Mouse (Mus musculus): Measurements from ENCODE around the gene Azi2. TPM values are rescaled to one million over a fixed set of nuclear protein-coding genes. Genes with fewer than 3 reads are reported as not detected.

The Azi2 gene
- 79.1 and 82.5 TPM in 2 replicates for polyA plus RNA-seq (2014; fragmentation: Nextera tagmentation; extraction: Ambion mirVana)

DNA sequence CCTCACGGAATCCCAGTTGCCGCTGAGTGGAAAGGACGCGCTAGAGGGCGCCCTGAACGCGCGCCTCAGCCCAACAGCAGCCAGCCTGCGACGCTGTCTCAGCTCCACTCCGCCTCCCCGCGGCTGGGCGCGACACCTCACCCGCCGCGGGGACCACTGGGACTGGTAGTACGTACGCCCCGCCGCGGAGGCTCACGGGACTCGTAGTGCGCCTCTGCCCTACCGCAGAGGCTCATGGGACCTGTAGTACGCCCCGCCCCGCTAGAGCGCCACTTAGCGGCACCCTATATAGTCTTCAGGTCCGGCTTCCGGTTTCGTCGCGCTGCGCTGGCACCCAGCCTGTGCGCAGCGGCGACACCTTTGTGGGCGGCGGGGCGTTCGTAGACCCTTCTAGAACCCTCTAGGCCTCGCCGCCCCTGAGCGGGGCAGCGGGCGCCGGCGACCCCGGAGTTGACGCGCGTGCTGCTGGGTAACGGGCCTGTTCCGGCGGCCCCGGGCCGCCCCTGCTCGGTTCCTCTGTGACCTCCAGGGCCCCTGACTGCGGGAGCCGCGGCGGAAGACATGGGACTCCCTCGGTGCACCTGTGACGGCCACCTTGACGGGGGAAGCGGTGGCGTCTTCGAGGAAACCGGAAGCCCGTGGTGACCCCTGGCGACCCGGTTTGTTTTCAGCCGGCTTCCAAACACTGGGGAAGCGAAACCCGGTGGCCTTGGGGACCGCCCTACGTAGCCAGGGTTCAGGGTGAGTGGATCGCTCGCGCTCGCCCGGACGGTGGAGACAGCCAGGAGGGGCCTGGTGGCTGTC is at the start of gene Azi2:
TSS of gene Azi2 (plus strand) at position 282 of the 804 bp plus-strand sequence.
- Histone ChIP-seq H3K4me1 (replicated peaks; ENCODE audit: control insufficient read depth, insufficient read depth, low read length) (no peaks in the 10 kb centered on the region), H3K36me3 (ENCODE audit: control insufficient read depth, insufficient read depth, low read length) (no peaks in the 10 kb centered on the region), H3K4me3 (ENCODE audit: low read depth, low read length) (peak within 1 kb of the TSS; percentile 75), H3K27ac (ENCODE audit: low read depth, low read length) (peak within 1 kb of the TSS; percentile 92), H3K9me3 (ENCODE audit: control insufficient read depth, low read length) (no peaks in the 10 kb centered on the region), H3K9ac (ENCODE audit: low read depth, low read length) (peak within 1 kb of the TSS; percentile 84), H3K4me2 (replicated peaks; ENCODE audit: low read depth, low read length) (peak within 1 kb of the TSS; percentile 59), H3K27me3 (ENCODE audit: control insufficient read depth, insufficient read depth, low read length) (no peaks in the 10 kb centered on the region)
- WGBS = under 1% methylated on average over 83 of the region's 87 CpGs
- DNase-seq (ENCODE audit: low spot score) = peak; percentile 100
- peak; percentile 98 for ATAC-seq (ENCODE audit: low FRiP score)

DNA sequence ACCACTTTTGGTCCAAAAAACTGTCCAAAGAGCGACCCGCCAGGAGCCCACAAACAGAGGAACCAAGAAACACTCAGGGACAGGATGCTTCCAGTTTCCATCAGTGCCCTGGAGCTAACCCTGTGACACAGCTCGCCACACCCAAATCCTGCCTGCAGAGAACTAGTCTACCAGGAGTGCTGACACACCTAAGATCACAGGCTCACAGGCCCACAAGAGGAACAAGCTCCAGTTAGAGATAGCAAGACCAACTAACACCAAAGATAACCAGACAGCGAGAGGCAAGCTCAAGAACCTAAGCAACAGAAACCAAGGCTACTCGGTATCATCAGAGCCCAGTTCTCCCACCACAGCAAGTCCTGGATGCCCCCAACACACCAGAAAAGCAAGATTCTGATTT is 43.7 kb upstream of the Azi2 start:
- Histone ChIP-seq H3K27ac (ENCODE audit: low read depth, low read length) (no peak overlapping the region), H3K4me1 (replicated peaks; ENCODE audit: control insufficient read depth, insufficient read depth, low read length) (no peaks in the 10 kb centered on the region), H3K4me2 (replicated peaks; ENCODE audit: low read depth, low read length) (no peak overlapping the region), H3K27me3 (ENCODE audit: control insufficient read depth, insufficient read depth, low read length) (no peaks in the 10 kb centered on the region), H3K4me3 (ENCODE audit: low read depth, low read length) (no peak overlapping the region), H3K36me3 (ENCODE audit: control insufficient read depth, insufficient read depth, low read length) (no peaks in the 10 kb centered on the region), H3K9me3 (ENCODE audit: control insufficient read depth, low read length) (no peaks in the 10 kb centered on the region), H3K9ac (ENCODE audit: low read depth, low read length) (no peak overlapping the region)
- no peak for ATAC-seq (ENCODE audit: low FRiP score)
- no peak for DNase-seq (ENCODE audit: low spot score)
- 91% methylated on average over 5 of the region's 5 CpGs for WGBS

DNA sequence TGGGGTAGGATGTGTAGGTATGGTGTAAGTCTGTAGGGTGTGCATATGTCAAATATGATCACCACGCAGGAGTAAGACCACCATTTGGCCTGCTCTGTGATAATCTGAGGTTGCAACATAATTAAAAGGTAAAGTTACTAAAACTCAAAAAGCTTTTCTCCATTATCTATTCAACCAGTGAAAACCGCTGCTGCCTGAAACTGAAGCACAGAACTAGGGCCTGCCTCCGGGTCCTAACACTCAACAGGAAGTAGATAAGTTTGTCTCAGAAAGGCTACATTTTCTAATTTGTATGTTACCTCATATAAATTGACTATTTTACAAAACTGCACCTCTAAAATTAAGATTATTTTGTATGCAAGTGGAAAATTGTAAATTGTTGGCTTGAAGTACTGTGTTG is 38.8 kb upstream of the Azi2 start:
- Histone ChIP-seq H3K4me1 (replicated peaks; ENCODE audit: control insufficient read depth, insufficient read depth, low read length) (no peaks in the 10 kb centered on the region), H3K27me3 (ENCODE audit: control insufficient read depth, insufficient read depth, low read length) (no peaks in the 10 kb centered on the region), H3K4me3 (ENCODE audit: low read depth, low read length) (no peak overlapping the region), H3K4me2 (replicated peaks; ENCODE audit: low read depth, low read length) (no peak overlapping the region), H3K9me3 (ENCODE audit: control insufficient read depth, low read length) (no peaks in the 10 kb centered on the region), H3K36me3 (ENCODE audit: control insufficient read depth, insufficient read depth, low read length) (no peaks in the 10 kb centered on the region), H3K27ac (ENCODE audit: low read depth, low read length) (no peak overlapping the region), H3K9ac (ENCODE audit: low read depth, low read length) (no peak overlapping the region)
- DNase-seq (ENCODE audit: low spot score) (no peak), ATAC-seq (ENCODE audit: low FRiP score) (no peak)
- 89% methylated on average over 3 of the region's 3 CpGs for WGBS

DNA sequence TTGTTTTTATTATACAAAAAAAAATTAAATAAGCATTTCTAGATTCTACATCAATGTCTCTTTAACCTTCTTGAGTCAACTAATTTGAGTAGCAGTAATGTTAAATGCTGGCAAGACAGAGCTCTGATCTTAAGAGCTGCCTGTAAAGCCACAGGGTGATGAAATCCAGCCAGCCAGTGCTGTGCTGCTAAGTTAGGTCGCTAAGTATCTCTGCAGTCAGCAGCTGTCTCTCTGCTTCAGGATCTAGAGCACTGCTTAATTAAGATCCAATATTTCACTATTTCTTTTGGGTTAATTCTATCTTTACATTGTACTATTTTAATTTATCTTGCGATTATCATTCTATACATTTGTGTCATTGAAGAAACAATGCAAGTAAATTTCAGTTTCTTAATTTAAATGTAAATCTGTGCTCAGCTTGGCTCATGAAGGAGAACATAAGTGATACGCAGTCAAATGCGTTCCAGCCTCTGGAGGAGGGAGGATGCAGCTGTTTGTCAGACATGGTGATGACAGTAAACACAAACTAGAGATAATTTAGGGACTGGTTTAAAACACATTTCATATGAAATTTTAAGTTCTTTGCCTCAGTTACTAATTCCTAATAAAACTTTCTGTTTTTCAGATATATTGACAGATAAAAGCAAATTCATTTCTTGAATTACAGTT is 36.9 kb upstream of the Azi2 start:
- H3K9me3 ChIP-seq (ENCODE audit: control insufficient read depth, low read length) = no peaks in the 10 kb centered on the region
- H3K27me3 ChIP-seq (ENCODE audit: control insufficient read depth, insufficient read depth, low read length) = no peaks in the 10 kb centered on the region
- DNase-seq (ENCODE audit: low spot score) (no peak), ATAC-seq (ENCODE audit: low FRiP score) (no peak)
- no peak overlapping the region for H3K9ac ChIP-seq (ENCODE audit: low read depth, low read length)
- no peaks in the 10 kb centered on the region for H3K4me1 ChIP-seq (replicated peaks; ENCODE audit: control insufficient read depth, insufficient read depth, low read length)
- WGBS = 87% methylated on average over 4 of the region's 4 CpGs
- H3K36me3 ChIP-seq (ENCODE audit: control insufficient read depth, insufficient read depth, low read length) = no peaks in the 10 kb centered on the region
- no peak overlapping the region for H3K4me3 ChIP-seq (ENCODE audit: low read depth, low read length)
- H3K27ac ChIP-seq (ENCODE audit: low read depth, low read length) = no peak overlapping the region
- H3K4me2 ChIP-seq (replicated peaks; ENCODE audit: low read depth, low read length) = no peak overlapping the region

DNA sequence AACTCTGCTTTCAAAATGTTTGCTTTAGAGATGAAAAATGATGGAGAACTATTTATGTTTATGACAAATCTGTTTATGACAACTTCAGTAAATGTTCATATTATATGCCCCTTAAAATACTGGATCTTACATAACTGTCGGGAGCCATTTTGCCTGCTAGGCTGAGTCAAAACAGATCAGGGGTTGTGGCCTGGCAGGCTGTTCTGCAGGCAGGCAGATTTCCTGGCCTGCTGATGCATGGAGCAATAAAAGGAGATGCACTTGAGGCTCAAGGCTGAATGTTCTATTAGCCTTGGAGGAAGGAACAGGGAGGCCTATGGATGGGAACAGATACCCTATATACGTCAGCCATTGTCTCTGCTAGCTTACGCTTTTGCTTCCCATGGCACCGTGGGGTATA is 36.4 kb upstream of the Azi2 start:
- 90% methylated on average over 4 of the region's 4 CpGs for WGBS
- H3K36me3 ChIP-seq (ENCODE audit: control insufficient read depth, insufficient read depth, low read length) = no peaks in the 10 kb centered on the region
- H3K27me3 ChIP-seq (ENCODE audit: control insufficient read depth, insufficient read depth, low read length) = no peaks in the 10 kb centered on the region
- H3K27ac ChIP-seq (ENCODE audit: low read depth, low read length) = no peak overlapping the region
- no peak for DNase-seq (ENCODE audit: low spot score)
- H3K4me2 ChIP-seq (replicated peaks; ENCODE audit: low read depth, low read length) = no peak overlapping the region
- H3K4me1 ChIP-seq (replicated peaks; ENCODE audit: control insufficient read depth, insufficient read depth, low read length) = no peaks in the 10 kb centered on the region
- no peak for ATAC-seq (ENCODE audit: low FRiP score)
- H3K4me3 ChIP-seq (ENCODE audit: low read depth, low read length) = no peak overlapping the region
- no peaks in the 10 kb centered on the region for H3K9me3 ChIP-seq (ENCODE audit: control insufficient read depth, low read length)
- no peak overlapping the region for H3K9ac ChIP-seq (ENCODE audit: low read depth, low read length)

DNA sequence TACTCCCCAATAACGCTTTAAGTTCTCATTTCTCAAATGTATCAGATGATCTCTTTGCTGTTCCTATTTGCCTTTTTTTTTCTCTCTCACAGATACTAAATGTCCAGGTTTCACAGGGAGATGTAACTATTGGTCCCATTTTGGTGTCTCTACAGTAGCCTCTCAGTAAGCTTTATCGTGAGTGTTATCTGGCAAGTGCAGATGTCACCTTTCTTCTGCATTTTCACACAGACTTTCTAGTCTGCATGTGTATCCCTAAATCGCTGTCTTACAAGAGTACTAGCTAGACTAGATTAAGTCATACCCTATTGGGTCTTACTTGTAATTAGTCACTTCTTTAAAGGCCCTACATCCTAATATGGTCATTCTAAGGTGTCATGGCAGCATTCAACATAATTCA is 27.4 kb upstream of the Azi2 start:
- Histone ChIP-seq H3K4me1 (replicated peaks; ENCODE audit: control insufficient read depth, insufficient read depth, low read length) (no peaks in the 10 kb centered on the region), H3K9ac (ENCODE audit: low read depth, low read length) (no peak overlapping the region), H3K27me3 (ENCODE audit: control insufficient read depth, insufficient read depth, low read length) (no peaks in the 10 kb centered on the region), H3K27ac (ENCODE audit: low read depth, low read length) (no peak overlapping the region), H3K36me3 (ENCODE audit: control insufficient read depth, insufficient read depth, low read length) (no peaks in the 10 kb centered on the region), H3K9me3 (ENCODE audit: control insufficient read depth, low read length) (no peaks in the 10 kb centered on the region), H3K4me2 (replicated peaks; ENCODE audit: low read depth, low read length) (no peak overlapping the region), H3K4me3 (ENCODE audit: low read depth, low read length) (no peak overlapping the region)
- WGBS = 94% methylated on average over 3 of the region's 3 CpGs
- no peak for DNase-seq (ENCODE audit: low spot score)
- no peak for ATAC-seq (ENCODE audit: low FRiP score)

DNA sequence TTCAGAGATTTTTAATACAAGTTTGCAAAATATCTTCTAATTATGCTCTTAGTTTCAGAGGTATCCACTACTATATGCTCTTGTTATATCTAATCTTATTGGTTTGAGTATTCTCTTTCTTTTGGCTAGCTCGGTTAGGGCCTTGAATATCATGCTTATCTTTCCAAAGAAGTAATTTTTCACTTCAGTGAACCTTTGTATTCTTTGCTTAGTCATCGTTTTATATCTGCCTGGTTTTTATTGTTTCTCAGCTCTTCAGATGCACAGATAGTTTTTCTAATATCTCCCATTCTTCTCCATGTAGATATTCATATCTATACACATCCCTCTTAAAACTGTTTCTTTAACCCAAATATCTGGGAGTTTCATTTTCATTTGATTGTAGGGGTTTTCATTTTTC is 15.3 kb upstream of the Azi2 start:
- H3K4me1 ChIP-seq (replicated peaks; ENCODE audit: control insufficient read depth, insufficient read depth, low read length) = no peaks in the 10 kb centered on the region
- DNase-seq (ENCODE audit: low spot score) = no peak
- H3K9me3 ChIP-seq (ENCODE audit: control insufficient read depth, low read length) = no peaks in the 10 kb centered on the region
- no peaks in the 10 kb centered on the region for H3K27me3 ChIP-seq (ENCODE audit: control insufficient read depth, insufficient read depth, low read length)
- H3K4me2 ChIP-seq (replicated peaks; ENCODE audit: low read depth, low read length) = no peak overlapping the region
- 66% methylated on average over 2 of the region's 2 CpGs for WGBS
- H3K4me3 ChIP-seq (ENCODE audit: low read depth, low read length) = no peak overlapping the region
- no peak for ATAC-seq (ENCODE audit: low FRiP score)
- H3K36me3 ChIP-seq (ENCODE audit: control insufficient read depth, insufficient read depth, low read length) = no peaks in the 10 kb centered on the region
- H3K9ac ChIP-seq (ENCODE audit: low read depth, low read length) = no peak overlapping the region
- no peak overlapping the region for H3K27ac ChIP-seq (ENCODE audit: low read depth, low read length)

DNA sequence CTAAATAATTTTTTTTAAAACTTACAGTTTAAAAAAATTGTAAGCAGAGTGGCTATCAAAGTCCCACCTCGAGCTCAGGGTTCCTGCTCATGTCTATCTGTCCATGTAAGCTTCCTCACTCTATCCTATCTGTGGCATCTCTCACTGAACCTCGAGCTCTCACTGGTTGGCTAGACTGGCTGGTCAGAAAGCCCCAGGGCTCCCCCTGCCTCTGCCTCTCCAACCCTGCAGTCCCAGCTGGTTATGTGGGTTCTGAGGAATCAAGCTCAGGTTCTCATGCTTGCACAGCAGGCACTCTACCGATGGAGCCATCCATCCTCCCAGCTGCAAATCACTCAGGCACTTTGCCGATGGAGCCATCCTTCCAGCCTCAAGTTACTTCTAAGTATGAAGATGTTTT is 10.8 kb upstream of the Azi2 start:
- no peak overlapping the region for H3K27ac ChIP-seq (ENCODE audit: low read depth, low read length)
- no peaks in the 10 kb centered on the region for H3K36me3 ChIP-seq (ENCODE audit: control insufficient read depth, insufficient read depth, low read length)
- no peak for DNase-seq (ENCODE audit: low spot score)
- H3K9ac ChIP-seq (ENCODE audit: low read depth, low read length) = no peak overlapping the region
- no peaks in the 10 kb centered on the region for H3K9me3 ChIP-seq (ENCODE audit: control insufficient read depth, low read length)
- no peak overlapping the region for H3K4me3 ChIP-seq (ENCODE audit: low read depth, low read length)
- ATAC-seq (ENCODE audit: low FRiP score) = no peak
- H3K4me1 ChIP-seq (replicated peaks; ENCODE audit: control insufficient read depth, insufficient read depth, low read length) = no peaks in the 10 kb centered on the region
- H3K27me3 ChIP-seq (ENCODE audit: control insufficient read depth, insufficient read depth, low read length) = no peaks in the 10 kb centered on the region
- no peak overlapping the region for H3K4me2 ChIP-seq (replicated peaks; ENCODE audit: low read depth, low read length)
- WGBS = 47% methylated on average over 4 of the region's 4 CpGs

DNA sequence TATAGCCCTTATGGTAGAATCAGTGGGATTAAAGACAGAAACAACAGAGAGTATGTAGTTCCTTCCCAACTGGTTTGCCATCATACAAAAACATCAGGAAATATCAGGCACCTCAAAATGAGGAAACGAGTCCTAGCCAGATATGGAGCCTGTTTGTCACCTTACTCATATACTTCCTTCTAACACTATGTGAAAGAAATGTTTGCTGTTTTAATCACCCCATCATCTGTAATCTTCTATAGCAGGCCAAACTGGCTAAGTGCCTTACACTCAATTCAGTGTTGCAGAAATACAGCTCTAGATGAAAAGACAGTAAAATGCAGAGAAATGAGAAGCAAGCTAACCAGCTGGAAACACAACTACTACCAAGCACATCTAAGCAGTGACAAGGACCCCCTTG is 10.0 kb upstream of the Azi2 start:
- Histone ChIP-seq H3K4me2 (replicated peaks; ENCODE audit: low read depth, low read length) (no peak overlapping the region), H3K4me1 (replicated peaks; ENCODE audit: control insufficient read depth, insufficient read depth, low read length) (no peaks in the 10 kb centered on the region), H3K4me3 (ENCODE audit: low read depth, low read length) (no peak overlapping the region), H3K9ac (ENCODE audit: low read depth, low read length) (no peak overlapping the region), H3K36me3 (ENCODE audit: control insufficient read depth, insufficient read depth, low read length) (no peaks in the 10 kb centered on the region), H3K27ac (ENCODE audit: low read depth, low read length) (no peak overlapping the region), H3K27me3 (ENCODE audit: control insufficient read depth, insufficient read depth, low read length) (no peaks in the 10 kb centered on the region), H3K9me3 (ENCODE audit: control insufficient read depth, low read length) (no peaks in the 10 kb centered on the region)
- ATAC-seq (ENCODE audit: low FRiP score) (no peak), DNase-seq (ENCODE audit: low spot score) (no peak)
- 89% methylated on average over 1 of the region's 1 CpGs for WGBS

Data from hindbrain, embryonic 11.5 days (tissue).